Mouse (Mus musculus): ENCODE results near the gene Fbxl14. TPM values are rescaled to one million over a fixed set of nuclear protein-coding genes. Genes with fewer than 3 reads are reported as not detected.

Gene Fbxl14
- total RNA-seq, 2 experiments from 2014 or later, result 25.3 to 26.8 TPM

GRCm38 (mm10) chr6:119526498-119526897, 47.0 kb downstream of the Fbxl14 start:
- intact Hi-C loops (cut with DNase I), result no loop called here
- no peak for DNase-seq (ENCODE audit: low spot score in 2 of 2)

DNA sequence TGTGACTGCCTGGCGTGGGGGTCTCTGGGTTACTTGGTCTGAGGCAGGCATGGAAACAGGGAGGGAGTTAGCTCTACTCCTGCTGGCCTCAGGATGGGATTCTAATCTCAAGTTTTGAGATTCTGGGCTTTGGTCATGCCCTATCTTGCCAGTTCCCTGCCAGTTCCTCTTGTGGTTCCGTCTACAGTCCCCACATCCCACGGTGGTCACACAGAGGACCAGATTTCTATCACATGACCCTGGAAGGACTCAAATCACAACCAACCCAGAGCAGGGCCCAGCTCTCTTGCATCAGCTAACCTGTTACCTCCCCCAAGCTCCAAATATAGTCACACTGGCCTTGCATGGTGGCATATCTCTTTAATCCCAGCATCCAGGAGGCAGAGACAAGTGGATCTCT, 50.2 kb downstream of the Fbxl14 start:
- DNase-seq (ENCODE audit: low spot score in 2 of 2), result no peak
- intact Hi-C loops (cut with DNase I), result no loop called here

Other genes starting within 250 kb of the Fbxl14 start
- gene Cacna2d4, start 243.1 kb upstream of the Fbxl14 start, total RNA-seq (2021), result 1 to 10 TPM; 1.7 to 3.1 TPM
- 10 to 100 TPM; 43.5 to 48.3 TPM for gene Lrtm2, start 148.9 kb upstream of the Fbxl14 start, total RNA-seq (2021)
- gene Adipor2, start 62.0 kb upstream of the Fbxl14 start, total RNA-seq (2021), result 10 to 100 TPM; 37.7 to 44.4 TPM
- gene Wnt5b, start 64.7 kb downstream of the Fbxl14 start, total RNA-seq (2021), result 1 to 10 TPM; 1.4 to 1.5 TPM

Measured in left cerebral cortex, postnatal 14 days (tissue).